Mouse (Mus musculus) large intestine, adult 2 months (tissue): ENCODE measurements around the gene Lrrc75b. TPM values are rescaled to one million over a fixed set of nuclear protein-coding genes. Genes with fewer than 3 reads are reported as not detected.
"Not testable (repeated sequence)": the region's sequence is repeated elsewhere in the genome, so short reads cannot be mapped to it uniquely, and the experiment has no call there.

Experiments
- DNase-seq: peaks from one replicate; pipeline ENCODE4 v3.0.0-alpha.2; 2012; ENCODE audit warnings: low read depth, low spot score
- WGBS: fragments of 180-500 bp; shearing (Covaris S2); methylation state at CpG from one replicate; pipeline ENCODE4 v1.1.7; 2018; 5-methylcytosine and 5-hydroxymethylcytosine counted together
- polyA plus RNA-seq: library from polyadenylated mRNA; depleted of rRNA; stranded (reverse); fragments of >200 nt; gene quantifications from 2 replicates; pipeline ENCODE4 v1.2.3, GENCODE M21; 2012

The Lrrc75b gene
- polyA plus RNA-seq, 1 experiment: 1.0 TPM

- WGBS: 46% methylated on average over 4 of the region's 4 CpGs
Measured at GRCm38 (mm10) chr10:75568851-75569250, 8.7 kb upstream of the Lrrc75b start.

DNA sequence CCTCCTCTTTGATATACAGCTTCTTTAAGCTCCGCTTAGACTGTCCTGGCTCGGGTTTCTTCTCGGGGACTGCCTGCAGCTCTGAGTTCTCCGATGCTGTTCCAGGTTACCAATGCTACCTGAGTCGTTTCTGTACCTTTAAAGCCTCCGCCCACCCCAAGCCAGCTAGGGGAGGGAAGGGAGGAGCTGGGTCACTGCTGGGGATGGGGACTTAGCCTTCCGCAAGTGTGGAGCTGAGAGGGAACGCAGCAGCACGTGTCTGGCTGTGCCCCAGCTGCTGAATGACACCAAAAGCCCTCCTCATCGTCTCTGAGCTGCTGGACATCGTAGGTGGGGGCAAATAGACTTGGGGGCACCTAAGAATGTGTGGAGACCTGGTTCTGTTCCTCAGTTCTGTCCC lies 8.3 kb upstream of the Lrrc75b start:
- WGBS: 24% methylated on average over 11 of the region's 11 CpGs
- no peak for DNase-seq

More at GRCm38 (mm10) chr10:75568851-75569250, 8.7 kb upstream of the Lrrc75b start:
- no peak for DNase-seq

DNA sequence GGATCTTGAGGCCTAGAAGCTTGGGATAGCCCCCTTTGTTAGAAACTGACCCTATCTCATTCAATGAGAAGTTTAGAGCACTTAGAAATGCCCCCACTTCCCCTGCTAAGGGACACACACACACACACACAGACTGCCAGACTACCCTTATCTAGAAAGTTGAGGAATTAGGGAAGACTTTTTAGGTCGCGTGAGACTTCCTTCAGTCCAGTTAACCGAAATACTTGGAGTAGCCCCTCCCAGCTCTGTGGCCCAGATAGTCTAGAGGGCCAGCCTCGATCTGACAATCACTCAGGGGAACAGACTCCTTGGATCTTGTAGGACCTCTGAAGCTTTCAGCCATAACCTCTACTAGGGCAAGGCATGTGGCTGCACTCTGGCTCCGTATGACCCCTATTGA lies 7.9 kb upstream of the Lrrc75b start:
- WGBS: 61% methylated on average over 5 of the region's 5 CpGs
- DNase-seq: no peak

GRCm38 (mm10) chr10:75566765-75567164 lies 6.6 kb upstream of the Lrrc75b start:
- DNase-seq: not testable (repeated sequence)
- WGBS: 78% methylated on average over 2 of the region's 2 CpGs

GRCm38 (mm10) chr10:75566321-75566720 lies 6.2 kb upstream of the Lrrc75b start:
- 75% methylated on average over 5 of the region's 5 CpGs for WGBS
- no peak for DNase-seq

DNA sequence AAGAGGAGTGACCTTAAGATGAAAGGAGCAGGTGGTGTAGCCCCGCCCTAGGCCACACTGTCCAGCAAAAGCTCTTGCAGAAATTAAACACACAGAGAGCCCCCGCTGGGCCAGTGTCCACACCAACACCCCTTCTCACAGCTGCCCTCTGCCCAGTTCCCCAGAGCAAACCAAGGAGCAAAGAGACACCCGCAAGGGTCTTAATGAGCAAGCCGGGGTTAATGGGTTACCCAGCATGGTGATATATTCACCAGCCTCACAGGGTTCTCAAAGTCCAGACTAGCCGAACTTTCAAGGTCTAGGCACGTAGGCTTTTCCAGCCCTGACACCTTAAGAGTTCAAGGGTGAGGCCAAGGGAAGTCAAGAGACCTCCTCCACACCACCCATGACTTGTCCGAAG lies 5.8 kb upstream of the Lrrc75b start:
- DNase-seq: no peak
- WGBS: 38% methylated on average over 7 of the region's 7 CpGs

GRCm38 (mm10) chr10:75565436-75565835 lies 5.3 kb upstream of the Lrrc75b start:
- 30% methylated on average over 6 of the region's 6 CpGs for WGBS
- DNase-seq: no peak

- no peak for DNase-seq
- 86% methylated on average over 12 of the region's 12 CpGs for WGBS
Measured at GRCm38 (mm10) chr10:75564687-75565265, 4.6 kb upstream of the Lrrc75b start.

GRCm38 (mm10) chr10:75562596-75562995 lies 2.5 kb upstream of the Lrrc75b start:
- DNase-seq: no peak
- WGBS: 69% methylated on average over 8 of the region's 8 CpGs

GRCm38 (mm10) chr10:75561071-75561654 lies 1.0 kb upstream of the Lrrc75b start, which contains the start of gene Ggt1:
TSS of gene Ggt1 (plus strand) at chr10:75561604.
- no peak for DNase-seq
- WGBS: 64% methylated on average over 10 of the region's 10 CpGs

- no peak for DNase-seq
- WGBS: 36% methylated on average over 6 of the region's 6 CpGs
Measured at GRCm38 (mm10) chr10:75560549-75560899, 394 bp upstream of the Lrrc75b start.

- no peak for DNase-seq
- WGBS: 14% methylated on average over 14 of the region's 14 CpGs
Measured at GRCm38 (mm10) chr10:75559041-75559675, 972 bp downstream of the Lrrc75b start.

GRCm38 (mm10) chr10:75558515-75558914 lies 1.6 kb downstream of the Lrrc75b start:
- 63% methylated on average over 3 of the region's 3 CpGs for WGBS
- DNase-seq: no peak

GRCm38 (mm10) chr10:75556026-75556425 lies 4.1 kb downstream of the Lrrc75b start:
- no peak for DNase-seq
- 37% methylated on average over 9 of the region's 9 CpGs for WGBS

GRCm38 (mm10) chr10:75555557-75555956 lies 4.6 kb downstream of the Lrrc75b start:
- no peak for DNase-seq

GRCm38 (mm10) chr10:75554090-75554489 lies 6.0 kb downstream of the Lrrc75b start:
- 74% methylated on average over 8 of the region's 8 CpGs for WGBS
- DNase-seq: no peak

More at GRCm38 (mm10) chr10:75555557-75555956, 4.6 kb downstream of the Lrrc75b start:
- 86% methylated on average over 6 of the region's 6 CpGs for WGBS

DNA sequence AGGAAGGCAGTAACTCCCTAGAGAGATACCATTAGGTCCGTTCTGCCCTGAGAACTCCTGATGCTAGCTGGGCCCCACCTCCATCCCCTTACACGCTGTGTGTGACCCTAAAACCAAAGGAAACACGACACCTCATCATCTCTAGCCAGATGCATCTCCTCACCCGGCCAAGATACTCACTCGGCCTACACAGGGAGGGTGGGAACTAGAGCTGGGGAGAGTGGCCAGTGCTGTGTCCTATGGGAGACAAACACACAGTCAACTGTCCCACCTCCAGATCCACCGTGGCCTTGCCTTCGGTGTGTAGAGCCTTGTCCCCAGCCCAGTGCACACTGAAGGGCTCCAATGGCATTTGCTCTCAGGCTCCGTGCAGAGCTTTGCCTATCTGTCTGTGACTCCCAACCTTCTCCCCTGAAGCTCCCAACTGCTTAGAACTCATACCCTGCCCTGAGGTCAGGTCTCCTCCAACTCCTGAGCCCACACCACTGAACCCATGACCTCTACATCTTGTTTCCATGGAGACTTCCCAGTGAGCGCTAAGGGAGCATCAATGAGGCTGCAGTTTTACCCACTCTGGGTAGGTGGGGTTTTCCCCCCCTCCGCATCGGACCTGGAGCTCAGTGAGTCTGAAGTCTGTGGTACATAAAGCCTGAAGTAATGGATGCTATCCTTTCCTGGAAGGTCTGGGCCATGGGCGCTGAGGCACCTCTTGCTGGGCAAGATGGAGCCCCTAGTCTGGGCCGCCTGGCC lies 7.3 kb downstream of the Lrrc75b start:
- DNase-seq: no peak
- 84% methylated on average over 13 of the region's 13 CpGs for WGBS

GRCm38 (mm10) chr10:75552106-75552505 lies 8.0 kb downstream of the Lrrc75b start:
- WGBS: 83% methylated on average over 2 of the region's 2 CpGs
- no peak for DNase-seq

DNA sequence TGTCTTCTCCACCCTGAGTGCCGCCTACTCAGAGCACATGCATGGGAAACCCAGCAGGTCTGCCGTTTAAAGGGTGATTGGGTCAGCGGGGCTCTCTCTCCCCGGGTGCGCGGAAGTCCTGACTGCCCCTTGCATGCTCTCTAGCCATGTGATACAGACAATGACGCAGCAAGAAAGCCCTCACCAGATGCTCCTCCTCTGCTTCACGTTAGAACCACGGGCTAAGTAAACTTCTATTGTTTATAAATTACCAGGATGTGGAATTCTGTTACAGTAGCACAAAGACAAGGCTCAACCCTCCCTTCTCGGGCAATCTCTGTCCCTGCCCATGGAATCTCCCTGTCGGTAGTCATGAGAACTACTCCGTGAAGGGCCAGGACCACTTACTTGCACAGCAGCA lies 9.0 kb downstream of the Lrrc75b start:
- DNase-seq: no peak
- 38% methylated on average over 12 of the region's 12 CpGs for WGBS

DNA sequence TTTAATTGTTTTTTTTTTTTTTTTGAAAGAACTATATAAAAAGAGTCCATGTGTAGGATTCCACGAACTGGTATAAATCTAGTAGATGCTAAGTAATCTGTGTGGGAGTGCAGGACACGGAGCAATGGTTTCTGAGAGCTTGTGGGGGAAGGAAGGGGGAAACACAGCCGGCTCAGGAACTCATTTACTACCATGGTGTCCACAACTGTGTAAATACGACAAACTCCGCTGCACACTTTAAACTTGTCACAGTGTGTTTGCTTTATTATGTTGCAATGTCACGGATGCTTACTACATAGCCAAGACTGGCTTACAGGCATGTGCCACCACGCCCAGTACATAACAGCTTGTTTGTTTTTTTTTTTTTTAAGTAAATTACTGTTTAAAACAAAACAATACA lies 10.2 kb downstream of the Lrrc75b start:
- DNase-seq: no peak
- WGBS: 46% methylated on average over 7 of the region's 7 CpGs
